Mouse (Mus musculus) cerebellum, postnatal 4 days (tissue): ENCODE results near the gene Gm28044.
A peak's percentile ranks its signal among the peaks of the same experiment; 100 is the strongest.
"Not testable (repeated sequence)": the region's sequence is repeated elsewhere in the genome, so short reads cannot be mapped to it uniquely, and the experiment has no call there.

Experiments used
- DNase-seq, 2 experiments: peaks; one replicate each; pipeline ENCODE4 v3.0.0; 2022; ENCODE audit warnings: low spot score in 2 of 2, mixed read lengths in 1 of 2

Gene Gm28044

DNA sequence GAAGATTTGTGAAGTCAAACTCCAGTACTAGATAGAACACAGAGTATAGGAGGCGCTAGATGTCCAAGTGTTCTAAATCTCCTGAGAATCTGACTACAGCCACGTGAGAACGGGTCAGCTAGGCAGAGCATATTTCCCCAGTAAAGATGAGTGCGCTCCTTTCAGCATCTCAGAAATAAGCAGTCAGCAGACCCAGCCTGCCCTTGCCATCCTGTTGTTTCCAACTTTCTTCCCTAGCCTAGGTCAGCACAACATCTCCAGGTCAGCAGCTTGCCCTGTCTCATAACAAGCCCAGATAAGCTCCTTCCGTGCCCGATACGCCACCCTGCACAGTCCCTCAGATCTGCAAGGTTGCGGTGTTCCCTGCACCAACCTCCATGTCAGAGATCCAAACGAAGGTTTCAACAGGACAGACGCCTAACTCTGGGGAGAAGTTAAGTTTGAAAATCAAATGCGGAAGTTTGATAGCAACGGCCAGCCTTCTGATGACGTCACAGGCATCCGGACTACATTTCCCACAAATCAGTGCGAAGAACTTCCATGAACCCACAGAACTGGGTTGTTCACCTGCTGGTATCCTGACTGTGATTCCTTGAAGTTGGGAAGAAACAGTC is at the start of gene Gm28044, which contains the start of gene Zfp953:
Gm28044 (minus strand) TSS at position 406 of the 614 bp plus-strand sequence.
Zfp953 (minus strand) TSS at position 475 of the 614 bp plus-strand sequence.
- peak; percentile 69 to 78 for DNase-seq

GRCm38 (mm10) chr13:67399183-67399903 is 39.0 kb upstream of the Gm28044 start, which contains the start of gene Zfp429:
Gene Zfp429, minus strand, starts transcription at chr13:67399819.
- DNase-seq: peak in 1 of 2 experiments; percentile 50

GRCm38 (mm10) chr13:67376255-67376654 is 15.9 kb upstream of the Gm28044 start:
- DNase-seq: not testable (repeated sequence)

DNA sequence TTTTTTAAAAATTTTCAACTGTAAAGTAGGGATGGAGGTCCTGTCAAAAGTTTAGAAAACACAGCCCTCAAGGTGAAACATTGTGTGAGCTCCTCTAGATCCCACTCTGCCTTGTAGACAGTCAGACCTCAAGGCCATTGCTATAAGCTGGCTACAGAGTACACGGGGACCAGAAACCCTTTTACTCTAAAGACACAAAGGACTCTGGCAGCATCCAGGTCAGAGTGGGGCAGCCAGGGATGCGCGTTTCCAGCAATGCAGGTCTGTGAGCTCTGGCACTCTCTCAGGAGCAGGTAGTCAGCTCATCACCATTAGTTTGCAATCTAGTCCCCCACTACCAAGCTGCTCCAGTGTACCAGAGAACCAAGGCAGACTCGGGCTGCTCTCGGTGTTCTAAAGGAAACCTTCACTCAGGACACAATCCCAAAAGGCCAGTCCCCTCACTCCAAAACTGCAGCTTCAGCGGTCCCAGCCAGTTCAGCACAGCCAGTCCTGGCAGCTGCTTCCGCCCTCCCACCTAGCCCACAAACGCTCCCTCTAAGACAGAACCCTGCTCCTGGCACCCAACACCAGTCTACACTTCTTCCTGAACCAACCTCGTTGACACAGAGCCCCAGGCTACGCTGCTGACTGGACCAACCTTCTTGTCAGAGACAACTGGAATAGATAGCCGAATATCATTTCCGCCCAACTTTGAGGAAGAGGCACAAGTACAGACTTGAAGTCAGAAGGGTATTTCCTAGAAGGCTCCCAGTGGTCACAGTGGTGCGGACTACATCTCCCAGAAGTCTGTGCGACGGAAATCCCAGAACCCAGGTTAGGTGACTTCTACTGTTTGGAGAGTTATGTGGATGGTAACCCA is 14.9 kb upstream of the Gm28044 start, which contains the start of the genes Gm28041 and Zfp456:
Gm28041 (minus strand) TSS at position 684 of the 862 bp plus-strand sequence.
Zfp456 (minus strand) TSS at position 761 of the 862 bp plus-strand sequence.
- DNase-seq: not testable (repeated sequence)

DNA sequence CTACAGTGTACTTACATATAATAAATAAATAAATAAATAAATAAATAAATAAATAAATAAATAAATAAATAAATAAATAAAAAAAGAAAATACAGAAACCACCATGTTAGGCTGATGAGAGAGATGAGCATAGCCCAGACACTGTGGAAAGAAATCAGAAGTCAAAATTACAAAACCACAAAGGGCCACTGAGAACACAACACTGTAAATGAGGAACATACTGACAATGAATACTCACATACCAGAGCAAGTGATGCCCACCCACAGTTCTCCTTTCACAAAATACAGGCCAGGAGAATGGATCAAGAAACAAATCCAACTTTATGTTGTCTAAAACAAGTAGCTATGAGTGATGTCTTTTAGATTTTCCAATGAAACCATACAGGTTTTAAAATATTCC is 8.5 kb downstream of the Gm28044 start:
- DNase-seq: no peak

- no peak for DNase-seq
Measured at GRCm38 (mm10) chr13:67343422-67343821, 16.9 kb downstream of the Gm28044 start.

DNA sequence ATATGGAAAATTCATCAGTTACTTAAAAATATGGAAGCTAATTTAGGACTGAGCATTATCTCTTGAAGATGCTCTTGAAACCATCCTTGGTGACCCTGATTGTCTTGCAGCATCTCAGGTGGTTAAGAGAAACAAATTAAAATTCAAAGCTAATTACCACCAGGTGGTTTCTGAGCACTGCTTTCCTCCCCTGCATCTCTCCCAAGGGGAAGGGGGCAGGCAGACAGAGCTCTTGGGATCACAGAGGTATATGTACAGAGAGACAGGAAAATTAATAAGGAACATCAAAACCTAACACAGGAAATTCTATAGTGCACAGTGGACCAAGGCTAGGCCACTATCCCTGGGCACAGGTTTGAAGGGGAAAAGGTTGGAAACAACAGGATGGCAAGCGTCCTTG is 27.5 kb downstream of the Gm28044 start:
- no peak for DNase-seq

DNA sequence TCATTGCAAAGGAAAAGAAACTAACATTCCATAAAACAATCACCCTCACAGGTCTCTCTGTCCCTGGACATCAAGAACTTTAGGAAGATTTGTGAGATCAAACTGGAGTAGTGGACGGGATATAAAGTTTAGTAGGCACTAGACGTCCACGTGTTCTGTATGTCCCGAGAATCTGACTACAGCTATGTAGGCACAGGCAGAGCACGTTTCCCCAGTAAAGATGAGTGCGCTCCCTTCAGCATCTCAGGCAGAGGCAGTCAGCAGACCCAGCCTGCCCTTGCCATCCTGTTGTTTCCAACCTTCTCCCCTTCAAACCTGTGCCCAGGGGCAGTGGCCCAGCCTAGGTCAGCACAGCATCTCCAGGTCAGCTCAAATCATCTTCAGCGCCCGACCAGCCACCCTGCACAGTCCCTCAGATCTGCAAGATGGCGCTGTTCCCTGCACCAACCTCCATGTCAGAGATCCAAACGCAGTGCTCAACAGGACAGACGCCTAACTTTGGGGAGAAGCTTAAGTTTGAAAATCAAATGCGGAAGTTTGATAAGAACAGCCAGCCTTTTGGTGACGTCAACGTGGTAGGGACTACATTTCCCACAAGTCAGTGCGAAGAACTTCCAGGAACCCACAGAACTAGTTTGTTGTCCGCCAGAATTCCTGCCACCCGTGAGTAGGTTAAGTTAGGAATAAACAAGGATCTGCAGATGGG is 28.2 kb downstream of the Gm28044 start, which contains the start of gene Zfp595:
Zfp595 (minus strand) TSS at position 552 of the 706 bp plus-strand sequence.
- peak; percentile 22 to 52 for DNase-seq

- no peak for DNase-seq
Measured at GRCm38 (mm10) chr13:67306718-67307117, 53.6 kb downstream of the Gm28044 start.

- peak; percentile 48 to 77 for DNase-seq
Measured at GRCm38 (mm10) chr13:67305822-67306672, 54.3 kb downstream of the Gm28044 start, which contains the start of gene Zfp457. Gene Zfp457, minus strand, starts transcription at chr13:67306485.

- no peak for DNase-seq
Measured at GRCm38 (mm10) chr13:67278314-67278713, 82.0 kb downstream of the Gm28044 start, which contains the start of gene Zfp458. Gene Zfp458, minus strand, starts transcription at chr13:67278466.

- DNase-seq: not testable (repeated sequence)
Measured at GRCm38 (mm10) chr13:67269383-67270065, 90.8 kb downstream of the Gm28044 start.

DNA sequence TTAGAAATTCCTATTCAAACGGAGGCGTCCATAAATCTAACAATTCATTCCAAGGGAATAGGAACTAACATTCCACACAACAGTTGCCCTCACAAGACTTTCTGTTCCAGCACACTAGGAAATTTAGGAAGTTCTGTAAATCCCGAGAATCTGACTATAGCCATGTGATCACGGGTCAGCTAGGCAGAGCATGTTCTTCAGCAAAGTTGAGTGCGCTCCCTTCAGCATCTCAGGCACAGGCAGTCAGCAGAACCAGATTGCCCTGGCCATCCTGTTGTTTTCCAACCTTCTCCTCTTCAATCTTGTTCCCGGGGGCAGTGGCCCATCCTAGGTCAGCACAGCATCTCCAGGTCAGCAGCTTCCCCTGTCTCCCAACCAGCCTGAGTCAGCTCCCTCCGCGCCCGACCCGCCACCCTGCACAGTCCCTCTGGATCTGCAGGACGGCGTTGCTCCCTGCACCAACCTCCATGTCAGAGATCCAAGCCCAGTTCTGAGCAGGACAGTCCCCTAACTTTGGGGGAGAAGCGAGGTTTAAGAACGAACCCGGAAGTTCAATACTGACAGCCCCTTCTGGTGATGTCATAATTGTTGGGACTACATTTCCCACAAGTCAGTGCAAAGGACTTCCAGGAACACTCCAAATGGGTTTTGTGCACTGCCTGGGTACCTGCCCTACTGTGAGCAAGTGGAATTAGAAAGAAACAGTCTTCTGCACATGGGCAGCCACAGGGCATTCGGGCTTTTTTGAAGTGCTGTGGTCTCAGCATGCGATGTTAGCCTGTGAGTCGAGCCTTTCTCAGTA is 91.6 kb downstream of the Gm28044 start:
- DNase-seq: peak; percentile 33 to 47
